Mouse (Mus musculus) olfactory bulb, adult 2 months (tissue): ENCODE measurements at regions not wholly inside any gene's neighbourhood (a gene's known extent, or its start where the extent isn't known, plus 50 kb on each side); places are given as distances from the start of the nearest gene placed in this dataset.

ENCODE experiments used
- CTCF ChIP-seq: fragments of 200-500 bp; IDR thresholded peaks from 2 replicates; pipeline ENCODE4 v1.5.1; 2012; ENCODE audit warnings: low read depth, mild to moderate bottlenecking, low read length, moderate library complexity; ENCODE audit not compliant: insufficient read depth
- POLR2A ChIP-seq: fragments of 200-500 bp; IDR thresholded peaks from 2 replicates; pipeline ENCODE4 v1.6.1; 2012; ENCODE audit warnings: mild to moderate bottlenecking, low read depth, low read length, moderate library complexity; ENCODE audit not compliant: insufficient read depth

- no peak for TF ChIP-seq POLR2A
- TF ChIP-seq CTCF = no peak
Measured at GRCm38 (mm10) chr10:96350692-96351091, 214.3 kb downstream of the Gm5426 start.
